Mouse (Mus musculus) liver, embryonic 14.5 days (tissue): ENCODE data around the gene Fam129a. TPM values are rescaled to one million over a fixed set of nuclear protein-coding genes. Genes with fewer than 3 reads are reported as not detected.

Experiments
- ATAC-seq: fragments of 200-750 bp; cut with Nextera tagmentation; 2 replicates; pipeline ENCODE4 v1.8.0; 2017; ENCODE audit warnings: moderate number of reproducible peaks, mild to moderate bottlenecking, moderate library complexity; ENCODE audit not compliant: insufficient read depth
- DNase-seq, 3 experiments: peaks; one replicate each; pipeline ENCODE4 v3.0.0-alpha.2; 2012 to 2013; ENCODE audit warnings: low read depth in 3 of 3, low spot score in 3 of 3
- H3K27ac ChIP-seq: fragments of 300-500 bp; sonication (generic); 2 replicates; pipeline ENCODE4 v1.5.1; 2014; ENCODE audit warnings: moderate library complexity, mild to moderate bottlenecking, control low read depth, inconsistent platforms
- H3K27me3 ChIP-seq: fragments of 300-500 bp; sonication (generic); 2 replicates; pipeline ENCODE4 v1.6.1; 2014; ENCODE audit warnings: mild to moderate bottlenecking, low read length, moderate library complexity; ENCODE audit not compliant: control insufficient read depth, insufficient read depth
- H3K36me3 ChIP-seq: fragments of 300-500 bp; sonication (generic); replicated peaks from 2 replicates; pipeline ENCODE4 v1.6.1; 2014; ENCODE audit warnings: low read depth; ENCODE audit not compliant: control insufficient read depth, insufficient read depth
- H3K4me1 ChIP-seq, 2 experiments: fragments of 200-500 bp in 1 of 2; fragments of 300-500 bp in 1 of 2; sonication (generic) in 1 of 2; replicated peaks; 2 replicates each; pipeline ENCODE4 v1.6.1; 2012 to 2014; ENCODE audit warnings: antibody characterized with exemption in 1 of 2, inconsistent platforms in 1 of 2, low read length in 1 of 2; ENCODE audit not compliant: control insufficient read depth in 2 of 2, insufficient read depth in 2 of 2
- H3K4me2 ChIP-seq: fragments of 300-500 bp; sonication (generic); 2 replicates; pipeline ENCODE4 v1.6.1; 2014; ENCODE audit warnings: low read depth, mild to moderate bottlenecking, control low read depth, moderate library complexity
- H3K4me3 ChIP-seq, 2 experiments: fragments of 200-500 bp in 1 of 2; fragments of 300-500 bp in 1 of 2; sonication (generic) in 1 of 2; 2 replicates each; pipeline ENCODE4 v1.5.1; 2012 to 2014; ENCODE audit warnings: low read depth in 2 of 2, low read length in 2 of 2, mild to moderate bottlenecking in 2 of 2, control low read depth in 1 of 2, inconsistent platforms in 1 of 2, moderate library complexity in 1 of 2; ENCODE audit not compliant: insufficient read depth in 1 of 2
- H3K9ac ChIP-seq: fragments of 300-500 bp; sonication (generic); replicated peaks from 2 replicates; pipeline ENCODE4 v1.6.1; 2014; ENCODE audit warnings: mild to moderate bottlenecking, control low read depth, moderate library complexity
- H3K9me3 ChIP-seq: fragments of 300-500 bp; sonication (generic); 2 replicates; pipeline ENCODE4 v1.6.1; 2016; ENCODE audit warnings: low read length, mixed read lengths; ENCODE audit not compliant: control insufficient read depth
- CTCF ChIP-seq: IDR thresholded peaks from 2 replicates; pipeline ENCODE4 v1.5.1; 2016; ENCODE audit warnings: antibody characterized with exemption, low read depth, control low read depth
- EP300 ChIP-seq: IDR thresholded peaks from 2 replicates; pipeline ENCODE4 v1.6.1; 2016; ENCODE audit warnings: antibody characterized with exemption, low read depth
- WGBS: fragments of 180-500 bp; shearing (Covaris S2); extraction: QIAGEN DNeasy Blood & Tissue Kit; methylation state at CpG from one replicate; pipeline ENCODE4 v1.1.7; 2014; ENCODE audit not compliant: insufficient replicate concordance; 5-methylcytosine and 5-hydroxymethylcytosine counted together
- polyA plus RNA-seq, 2 experiments: library from polyadenylated mRNA; depleted of rRNA in 1 of 2; stranded (reverse) in 1 of 2; unstranded in 1 of 2; fragments of >200 nt; fragmentation: Nextera tagmentation in 1 of 2; extraction: Ambion mirVana in 1 of 2; gene quantifications; 2 replicates each; pipeline versions ENCODE4 v1.2.1 to v1.2.3; 2012 to 2014

Fam129a gene
- polyA plus RNA-seq, 2 experiments, result 1.5 to 3.4 TPM

GRCm38 (mm10) chr1:151682896-151683295, 111.9 kb downstream of the Fam129a start:
- DNase-seq (no peak), ATAC-seq (no peak)
- H3K4me1 ChIP-seq, result no peaks in the 10 kb centered on the region
- H3K27ac ChIP-seq, result no peak overlapping the region
- no peak overlapping the region for H3K4me2 ChIP-seq
- H3K9ac ChIP-seq, result no peak overlapping the region
- 28% methylated on average over 6 of the region's 6 CpGs for WGBS
- no peak overlapping the region for H3K4me3 ChIP-seq
- TF ChIP-seq CTCF (no peak), EP300 (no peak)
- H3K9me3 ChIP-seq, result no peaks in the 10 kb centered on the region
- no peaks in the 10 kb centered on the region for H3K27me3 ChIP-seq
- H3K36me3 ChIP-seq, result no peaks in the 10 kb centered on the region

GRCm38 (mm10) chr1:151684451-151684892, 113.5 kb downstream of the Fam129a start:
- H3K4me3 ChIP-seq, result no peak overlapping the region
- no peaks in the 10 kb centered on the region for H3K36me3 ChIP-seq
- no peak overlapping the region for H3K27ac ChIP-seq
- H3K4me1 ChIP-seq, result 0 out of 4 replicates have a peak, but pooled peaks cover 0 to 2% of the 10 kb centered on the region in 2 experiments
- H3K9me3 ChIP-seq, result no peaks in the 10 kb centered on the region
- H3K4me2 ChIP-seq, result no peak overlapping the region
- DNase-seq, result no peak
- WGBS, result 61% methylated on average over 7 of the region's 7 CpGs
- no peaks in the 10 kb centered on the region for H3K27me3 ChIP-seq
- no peak overlapping the region for H3K9ac ChIP-seq
- no peak for TF ChIP-seq EP300
- no peak for TF ChIP-seq CTCF
- no peak for ATAC-seq

GRCm38 (mm10) chr1:151684978-151685377, 114.0 kb downstream of the Fam129a start:
- 59% methylated on average over 5 of the region's 5 CpGs for WGBS
- Histone ChIP-seq H3K4me2 (no peak overlapping the region), H3K27me3 (no peaks in the 10 kb centered on the region), H3K9me3 (no peaks in the 10 kb centered on the region), H3K4me1 (peaks cover 0 to 5% of the 10 kb centered on the region in 2 experiments; a peak in 1 of 4 replicates), H3K36me3 (no peaks in the 10 kb centered on the region), H3K4me3 (no peak overlapping the region), H3K9ac (no peak overlapping the region), H3K27ac (no peak overlapping the region)
- no peak for ATAC-seq
- no peak for TF ChIP-seq CTCF
- no peak for TF ChIP-seq EP300
- no peak for DNase-seq

GRCm38 (mm10) chr1:151685666-151686309, 114.8 kb downstream of the Fam129a start:
- DNase-seq (no peak), ATAC-seq (no peak)
- H3K4me1 ChIP-seq, result peaks cover 0 to 5% of the 10 kb centered on the region in 2 experiments; a peak in 1 of 4 replicates
- no peak overlapping the region for H3K4me2 ChIP-seq
- no peaks in the 10 kb centered on the region for H3K27me3 ChIP-seq
- H3K9me3 ChIP-seq, result no peaks in the 10 kb centered on the region
- WGBS, result 41% methylated on average over 12 of the region's 12 CpGs
- H3K9ac ChIP-seq, result no peak overlapping the region
- H3K36me3 ChIP-seq, result no peaks in the 10 kb centered on the region
- H3K27ac ChIP-seq, result no peak overlapping the region
- TF ChIP-seq CTCF, result no peak
- no peak for TF ChIP-seq EP300
- no peak overlapping the region for H3K4me3 ChIP-seq

GRCm38 (mm10) chr1:151686696-151687095, 115.7 kb downstream of the Fam129a start:
- no peak overlapping the region for H3K9ac ChIP-seq
- no peaks in the 10 kb centered on the region for H3K36me3 ChIP-seq
- TF ChIP-seq CTCF (no peak), EP300 (no peak)
- DNase-seq (no peak), ATAC-seq (no peak)
- peaks cover 0 to 5% of the 10 kb centered on the region in 2 experiments; a peak in 1 of 4 replicates for H3K4me1 ChIP-seq
- no peak overlapping the region for H3K4me2 ChIP-seq
- H3K4me3 ChIP-seq, result no peak overlapping the region
- WGBS, result 51% methylated on average over 8 of the region's 8 CpGs
- no peak overlapping the region for H3K27ac ChIP-seq
- no peaks in the 10 kb centered on the region for H3K27me3 ChIP-seq
- no peaks in the 10 kb centered on the region for H3K9me3 ChIP-seq
